Mouse (Mus musculus): ENCODE results near the gene Ifi35.
"Not testable (repeated sequence)": the region's sequence is repeated elsewhere in the genome, so short reads cannot be mapped to it uniquely, and the experiment has no call there.

Ifi35 gene

DNA sequence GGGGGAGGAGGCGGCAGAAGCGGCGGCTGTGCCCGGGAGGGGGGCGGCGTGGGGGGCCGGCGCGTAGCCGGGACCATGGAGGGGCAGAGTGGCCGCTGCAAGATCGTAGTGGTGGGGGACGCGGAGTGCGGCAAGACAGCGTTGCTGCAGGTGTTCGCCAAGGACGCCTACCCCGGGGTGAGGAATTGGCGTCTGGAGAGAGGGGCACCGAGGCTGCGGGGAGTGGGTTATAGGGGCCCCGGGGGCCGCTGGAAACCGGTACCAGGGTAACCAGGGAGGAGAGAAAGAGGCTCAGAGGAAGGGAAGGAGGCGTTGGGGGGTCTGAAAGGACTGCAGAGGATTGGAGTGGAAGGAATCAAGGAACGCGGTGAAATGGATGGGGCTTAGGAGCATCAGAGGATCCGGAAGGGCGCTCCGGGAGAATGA lies 20.1 kb downstream of the Ifi35 start:
- peak in 1 of 2 experiments; percentile 20 for DNase-seq (ENCODE audit: low spot score in 2 of 2)

DNA sequence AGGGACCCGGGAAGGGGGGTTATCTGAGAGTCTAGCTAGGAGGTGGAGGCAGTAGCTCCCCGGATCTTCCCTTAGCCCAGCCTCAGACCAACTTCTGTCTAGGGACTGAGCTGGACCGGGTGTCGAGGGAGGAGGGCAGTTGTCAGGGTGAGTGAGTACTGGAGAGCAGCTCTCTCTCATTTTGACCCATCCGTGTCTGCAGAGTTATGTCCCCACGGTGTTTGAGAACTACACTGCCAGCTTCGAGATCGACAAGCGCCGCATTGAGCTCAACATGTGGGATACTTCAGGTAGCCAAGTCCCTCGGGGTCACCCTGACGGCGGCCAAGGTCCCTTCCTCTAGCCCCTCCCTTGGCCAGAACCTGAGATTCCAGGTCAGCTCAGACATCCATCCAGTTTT lies 20.5 kb downstream of the Ifi35 start:
- no peak for DNase-seq (ENCODE audit: low spot score in 2 of 2)

- no peak for DNase-seq (ENCODE audit: low spot score in 2 of 2)
These were observed 20.9 kb downstream of the Ifi35 start for GRCm38 (mm10) chr11:101469155-101469554.

DNA sequence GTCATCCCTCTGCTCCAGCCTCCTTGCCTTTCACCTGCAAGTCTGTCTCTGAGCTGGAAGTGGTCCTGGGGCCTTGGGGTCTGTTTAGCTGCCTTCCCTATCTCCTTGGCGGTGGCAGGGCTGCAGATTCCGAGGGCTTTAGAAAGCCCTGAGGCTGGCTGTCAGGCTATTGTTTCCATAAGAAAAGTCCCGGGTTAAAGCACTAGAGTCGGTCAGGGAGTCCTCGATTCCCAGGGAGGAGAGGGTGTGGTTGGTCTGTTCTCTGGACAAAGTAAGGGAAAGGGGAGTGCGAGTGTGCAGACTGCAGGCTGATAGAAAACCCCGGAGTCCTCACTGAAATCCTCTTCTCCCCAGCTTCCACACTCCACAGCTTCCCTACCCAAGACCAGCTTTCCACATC lies 22.0 kb downstream of the Ifi35 start:
- no peak for DNase-seq (ENCODE audit: low spot score in 2 of 2)

DNA sequence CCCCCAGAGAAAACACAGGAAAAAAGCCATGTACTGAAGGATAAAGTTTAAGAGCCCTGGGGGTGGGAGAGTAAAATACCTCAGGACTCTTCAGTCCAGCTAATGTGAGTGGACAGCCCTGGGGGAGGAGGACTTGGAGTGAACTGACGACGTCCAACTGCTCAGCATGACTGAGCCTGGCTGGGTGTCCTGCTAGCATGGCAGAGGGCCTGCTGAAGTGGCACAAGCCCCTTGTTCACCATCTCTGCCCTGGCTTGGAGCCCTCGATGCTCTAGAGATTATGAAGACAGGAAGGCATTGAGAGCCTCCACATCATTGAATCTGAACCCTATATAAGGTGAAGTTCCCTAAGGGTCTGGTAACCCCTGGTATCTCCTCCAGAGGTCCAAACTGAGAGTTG lies 23.7 kb downstream of the Ifi35 start:
- DNase-seq (ENCODE audit: low spot score in 2 of 2) = no peak

DNA sequence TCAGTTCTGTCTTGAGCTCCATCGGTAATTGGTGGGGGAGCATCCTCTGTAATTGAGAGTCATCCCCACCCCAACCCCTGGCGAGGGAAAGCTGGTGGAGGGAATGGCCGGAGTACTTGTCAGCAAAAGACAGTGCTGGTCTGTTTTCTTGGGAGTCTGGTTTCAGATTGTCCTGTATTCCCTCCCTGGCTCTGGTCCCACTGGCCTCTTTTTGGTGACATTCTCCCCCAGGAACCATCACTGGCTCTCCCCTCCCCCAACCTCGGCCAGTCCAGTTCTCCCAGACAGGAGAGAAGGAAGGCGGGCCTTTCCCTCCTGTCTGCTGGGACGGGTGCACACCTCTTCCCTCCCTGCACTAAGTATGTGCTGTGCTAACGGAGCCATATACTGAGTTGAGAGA lies 24.1 kb downstream of the Ifi35 start:
- no peak for DNase-seq (ENCODE audit: low spot score in 2 of 2)

GRCm38 (mm10) chr11:101473686-101474085 lies 25.5 kb downstream of the Ifi35 start:
- not testable (repeated sequence) for DNase-seq (ENCODE audit: low spot score in 2 of 2)

DNA sequence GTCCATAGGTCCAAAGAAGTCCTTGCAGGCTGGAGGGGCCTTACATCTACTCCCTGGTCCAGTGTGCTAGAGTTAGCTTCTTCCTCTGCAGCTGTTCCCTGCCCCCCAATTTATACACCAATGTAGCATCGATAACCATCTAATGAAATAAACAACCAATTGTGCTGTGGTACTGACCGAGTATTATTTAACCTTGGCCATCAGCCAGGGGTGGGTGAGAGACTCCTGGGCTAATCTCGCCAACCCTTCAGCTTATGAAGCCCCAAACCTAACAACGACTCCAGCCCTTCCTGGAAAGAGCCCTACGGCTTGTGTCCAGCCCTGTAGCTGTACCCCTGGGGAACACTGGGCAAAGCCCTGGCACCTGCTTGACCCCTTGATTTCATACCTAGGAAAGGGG lies 26.1 kb downstream of the Ifi35 start:
- no peak for DNase-seq (ENCODE audit: low spot score in 2 of 2)

DNA sequence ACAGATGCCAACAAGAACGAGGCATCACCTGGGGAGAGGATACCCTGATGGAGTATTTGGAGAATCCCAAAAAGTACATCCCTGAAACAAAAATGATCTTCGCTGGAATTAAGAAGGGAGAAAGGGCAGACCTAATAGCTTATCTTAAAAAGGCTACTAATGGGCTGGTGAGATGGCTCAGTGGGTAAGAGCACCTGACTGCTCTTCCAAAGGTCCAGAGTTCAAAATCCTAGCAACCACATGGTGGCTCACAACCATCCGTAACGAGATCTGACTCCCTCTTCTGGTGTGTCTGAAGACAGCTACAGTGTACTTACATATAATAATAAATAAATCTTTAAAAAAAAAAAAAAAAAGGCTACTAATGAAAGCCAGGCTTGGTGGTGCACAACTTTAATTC lies 28.2 kb downstream of the Ifi35 start:
- not testable (repeated sequence) for DNase-seq (ENCODE audit: low spot score in 2 of 2)

DNA sequence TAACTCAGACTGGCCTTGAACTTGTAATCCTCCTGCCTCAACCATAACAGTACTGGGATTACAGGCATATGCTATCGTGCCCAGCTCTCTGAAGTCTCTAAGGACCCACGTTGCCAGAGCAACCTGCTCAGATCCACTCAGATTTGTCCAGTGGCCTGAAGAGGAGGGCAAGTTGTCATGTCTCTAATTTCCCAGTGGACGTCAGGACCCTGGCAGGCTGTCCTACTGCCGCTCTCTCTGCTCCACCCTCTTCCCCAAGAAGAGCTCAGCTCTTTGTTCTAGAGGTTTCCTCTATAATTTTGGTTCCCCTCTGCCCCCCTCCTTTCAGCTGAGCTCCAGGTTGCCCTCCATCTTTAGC lies 29.0 kb downstream of the Ifi35 start:
- DNase-seq (ENCODE audit: low spot score in 2 of 2) = no peak

DNA sequence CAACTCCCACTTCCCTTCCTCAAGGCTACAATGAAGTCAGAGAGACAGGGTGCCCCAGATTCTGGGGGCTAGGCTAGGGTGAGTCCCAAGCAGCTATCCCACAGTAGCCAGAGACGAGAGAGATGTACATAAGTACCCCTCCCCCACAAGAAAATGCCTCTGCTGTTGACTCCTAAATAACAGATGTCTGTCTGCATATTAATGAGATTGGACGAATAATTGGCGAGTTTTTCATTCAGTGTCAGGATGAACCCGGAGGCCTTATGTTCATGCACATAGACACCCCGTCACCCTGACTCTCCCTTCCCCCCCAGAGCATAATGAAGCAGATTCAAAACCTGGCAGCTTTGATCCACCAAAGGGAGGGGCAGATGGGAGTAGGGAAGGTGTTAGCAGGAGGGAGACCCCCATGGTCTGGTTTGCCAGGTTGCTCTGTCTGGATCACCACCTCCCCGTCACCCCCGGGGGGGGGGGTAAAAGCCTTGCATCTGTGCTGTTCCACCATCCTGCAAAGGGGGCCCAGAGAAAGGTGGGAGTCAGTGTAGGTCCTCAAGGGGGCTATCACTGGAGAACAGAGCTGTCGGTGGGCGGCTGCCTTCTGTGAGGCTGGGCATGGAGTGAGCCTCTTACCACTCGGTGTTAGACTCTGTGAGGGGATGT lies 29.5 kb downstream of the Ifi35 start:
- no peak for DNase-seq (ENCODE audit: low spot score in 2 of 2)

DNA sequence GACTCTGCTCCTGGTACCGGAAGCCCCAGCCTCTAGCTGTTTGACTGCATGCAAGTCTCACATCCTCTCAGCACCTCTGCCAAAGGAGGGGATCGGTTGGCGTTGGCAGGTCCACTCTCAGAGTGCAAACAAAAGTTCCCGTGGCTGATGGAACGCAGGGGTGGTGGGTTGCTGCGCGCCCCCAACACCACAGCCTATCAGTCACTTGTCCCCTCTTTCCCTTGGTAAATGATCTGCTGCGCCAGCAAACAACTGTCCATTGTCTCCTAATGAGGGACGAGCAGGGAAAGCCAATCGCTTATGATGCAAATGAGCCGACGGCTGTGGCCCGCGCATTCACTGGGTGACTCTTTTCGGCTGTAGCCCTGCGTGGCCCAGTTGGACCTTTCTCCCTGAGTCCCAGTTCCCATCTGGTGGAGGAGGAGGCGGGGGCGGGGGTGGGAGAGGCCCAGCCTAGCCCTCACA lies 31.0 kb downstream of the Ifi35 start:
- no peak for DNase-seq (ENCODE audit: low spot score in 2 of 2)

GRCm38 (mm10) chr11:101480912-101481311 lies 32.7 kb downstream of the Ifi35 start:
- DNase-seq (ENCODE audit: low spot score in 2 of 2) = no peak

DNA sequence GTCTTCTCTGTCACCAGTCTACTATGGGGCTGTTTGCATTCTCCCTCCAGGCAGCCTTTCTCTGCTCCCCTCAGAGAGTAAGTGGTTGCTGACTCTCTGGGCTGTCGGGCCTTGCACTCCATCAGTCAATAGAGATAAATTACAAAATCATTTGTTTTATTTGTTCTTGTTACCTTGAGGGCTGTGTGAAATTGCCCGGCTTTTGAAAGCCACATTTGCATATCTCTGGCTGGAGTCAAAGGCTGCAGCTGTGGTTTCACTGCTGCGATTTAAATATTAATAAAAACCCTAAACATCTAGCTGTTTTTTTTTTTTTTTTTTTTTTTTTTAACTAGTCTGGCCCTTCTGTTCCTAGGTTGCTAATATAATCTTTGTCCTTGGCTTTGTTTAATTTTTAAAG lies 35.6 kb downstream of the Ifi35 start:
- DNase-seq (ENCODE audit: low spot score in 2 of 2) = no peak

- DNase-seq (ENCODE audit: low spot score in 2 of 2) = no peak
These were observed 36.0 kb downstream of the Ifi35 start for GRCm38 (mm10) chr11:101484245-101484644.

GRCm38 (mm10) chr11:101484814-101485213 lies 36.6 kb downstream of the Ifi35 start:
- no peak for DNase-seq (ENCODE audit: low spot score in 2 of 2)

- DNase-seq (ENCODE audit: low spot score in 2 of 2) = no peak
These were observed 37.4 kb downstream of the Ifi35 start for GRCm38 (mm10) chr11:101485509-101486028.

DNA sequence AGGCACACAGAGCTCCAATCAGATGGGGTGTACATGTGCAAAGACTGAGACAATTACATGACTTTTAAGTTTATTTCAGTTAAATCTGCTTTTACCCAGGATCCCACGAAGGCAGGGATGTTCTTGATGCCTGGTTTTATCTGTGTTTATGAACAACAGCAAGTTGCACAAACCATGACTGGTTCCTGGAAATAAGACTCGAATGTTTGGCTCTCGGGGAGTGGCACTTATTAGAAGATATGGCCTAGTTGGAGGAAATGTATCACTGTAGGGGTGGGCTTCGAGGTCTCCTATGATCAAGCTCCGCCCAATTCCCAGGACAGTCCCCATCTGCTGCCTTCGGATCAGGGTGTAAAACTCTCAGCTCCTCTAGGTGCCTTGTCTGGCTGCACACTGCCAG lies 37.9 kb downstream of the Ifi35 start:
- no peak for DNase-seq (ENCODE audit: low spot score in 2 of 2)

- no peak for DNase-seq (ENCODE audit: low spot score in 2 of 2)
These were observed 58.1 kb downstream of the Ifi35 start for GRCm38 (mm10) chr11:101506269-101506780.

DNA sequence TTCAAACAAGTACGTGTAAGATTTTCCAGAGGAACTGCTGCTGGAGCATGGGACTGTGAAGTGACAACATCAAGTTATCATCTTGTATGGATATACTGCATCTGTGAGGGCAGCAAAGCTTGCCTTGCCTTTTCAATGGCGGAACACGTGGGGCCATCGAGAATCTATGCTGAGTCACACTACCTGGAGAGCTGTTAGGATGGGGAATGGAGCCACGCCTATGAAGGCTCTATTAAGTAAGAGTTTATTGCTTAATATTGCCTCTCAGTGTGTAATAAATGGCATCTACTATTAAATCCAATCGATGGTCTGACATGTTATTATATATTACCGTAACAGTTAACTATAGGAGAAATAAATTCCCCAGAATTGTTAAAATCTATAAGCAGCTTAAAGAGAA lies 58.9 kb downstream of the Ifi35 start:
- DNase-seq (ENCODE audit: low spot score in 2 of 2) = no peak
